In the genomic region with DNA sequence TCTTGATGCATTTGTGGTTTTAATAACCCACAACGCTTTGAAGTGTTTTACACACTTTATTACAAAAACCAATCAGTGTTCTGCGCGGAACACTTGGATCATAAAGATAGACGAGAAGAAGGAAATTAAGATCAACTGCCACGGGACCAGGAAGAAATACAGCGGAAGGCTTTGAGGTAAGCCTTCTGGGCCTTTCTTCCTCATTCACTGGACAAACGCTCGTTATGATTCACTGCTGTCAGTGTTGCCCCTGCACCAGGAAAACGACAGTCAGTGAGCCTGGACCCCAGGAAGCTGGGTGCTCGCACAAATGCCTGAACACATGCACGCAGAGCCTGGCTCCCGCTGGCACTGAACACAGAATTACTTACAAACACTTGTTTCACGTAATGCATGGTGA, we compare ENCODE assay signal across 18 mouse cellular contexts.
"Had no signal": no experiment of that assay in that cellular context is flagged by ENCODE, and none has a peak within 500 bp of the region (broad histone marks: within the 10 kb centered on the region; RNA-seq: fewer than 3 reads in every experiment).

No protein-coding gene starts in this region.

- DNase-seq: kidney, adult 2 months; kidney, postnatal 10 days; kidney, postnatal 4 days; left cerebral cortex, postnatal 4 days; liver, embryonic 13.5 days; lung, adult 2 months; right cerebral cortex, adult 18-20 months; right cerebral cortex, postnatal 25 days; spleen, adult 18-20 months; thymus, postnatal 25 days had no signal

- H3K4me3 ChIP-seq: limb, embryonic 12.5 days; limb, embryonic 15.5 days; liver, embryonic 13.5 days; midbrain, embryonic 12.5 days; midbrain, embryonic 15.5 days; neural tube, embryonic 12.5 days; neural tube, embryonic 15.5 days; stomach, embryonic 15.5 days had no signal

- H3K9ac ChIP-seq: limb, embryonic 12.5 days; limb, embryonic 15.5 days; liver, embryonic 13.5 days; midbrain, embryonic 12.5 days; midbrain, embryonic 15.5 days; neural tube, embryonic 12.5 days; neural tube, embryonic 15.5 days; stomach, embryonic 15.5 days had no signal

- H3K27ac ChIP-seq: limb, embryonic 12.5 days; limb, embryonic 15.5 days; liver, embryonic 13.5 days; midbrain, embryonic 12.5 days; midbrain, embryonic 15.5 days; neural tube, embryonic 12.5 days; neural tube, embryonic 15.5 days; stomach, embryonic 15.5 days had no signal

- H3K27me3 ChIP-seq: limb, embryonic 15.5 days; liver, embryonic 13.5 days; midbrain, embryonic 12.5 days; midbrain, embryonic 15.5 days; neural tube, embryonic 12.5 days; neural tube, embryonic 15.5 days; stomach, embryonic 15.5 days had no signal

- H3K4me2 ChIP-seq: limb, embryonic 12.5 days; limb, embryonic 15.5 days; liver, embryonic 13.5 days; midbrain, embryonic 12.5 days; midbrain, embryonic 15.5 days; neural tube, embryonic 12.5 days; neural tube, embryonic 15.5 days; stomach, embryonic 15.5 days had no signal

- ATAC-seq: intestine, postnatal 0 days; midbrain, embryonic 15.5 days had no signal

- H3K9me3 ChIP-seq: limb, embryonic 12.5 days; limb, embryonic 15.5 days; liver, embryonic 13.5 days; midbrain, embryonic 12.5 days; midbrain, embryonic 15.5 days; neural tube, embryonic 12.5 days; neural tube, embryonic 15.5 days; stomach, embryonic 15.5 days had no signal

- H3K36me3 ChIP-seq: limb, embryonic 12.5 days; limb, embryonic 15.5 days; liver, embryonic 13.5 days; midbrain, embryonic 12.5 days; midbrain, embryonic 15.5 days; neural tube, embryonic 12.5 days; neural tube, embryonic 15.5 days; stomach, embryonic 15.5 days had no signal

- H3K4me1 ChIP-seq: liver, embryonic 13.5 days; midbrain, embryonic 15.5 days had no signal
